Mouse (Mus musculus) myocyte (in vitro differentiated cells): ENCODE data around the gene Nsun5.

Experiments
- CEBPB ChIP-seq: IDR thresholded peaks from 2 replicates; pipeline ENCODE4 v1.6.1; 2011; ENCODE audit warnings: mild to moderate bottlenecking, moderate library complexity; ENCODE audit not compliant: poor library complexity, insufficient read depth, severe bottlenecking
- MAX ChIP-seq: IDR thresholded peaks from one replicate; pipeline ENCODE4 v1.6.1; 2011; ENCODE audit warnings: low read depth, mild to moderate bottlenecking, control low read depth
- MYOG ChIP-seq, 3 experiments: IDR thresholded peaks; one replicate each; pipeline ENCODE4 v1.6.1; 2011; ENCODE audit warnings: control low read depth in 2 of 3, low read depth in 2 of 3, mild to moderate bottlenecking in 2 of 3; ENCODE audit not compliant: insufficient read length in 2 of 3, control insufficient read depth in 1 of 3, insufficient read depth in 1 of 3
- POLR2A ChIP-seq: IDR thresholded peaks from one replicate; pipeline ENCODE4 v1.6.1; 2011; ENCODE audit warnings: low read depth, mild to moderate bottlenecking, control low read depth, moderate library complexity; ENCODE audit not compliant: insufficient read length
- POLR2AphosphoS2 ChIP-seq: IDR thresholded peaks from one replicate; pipeline ENCODE4 v1.6.1; 2011; ENCODE audit warnings: low read depth, control low read depth; ENCODE audit not compliant: insufficient read length
- USF1 ChIP-seq: IDR thresholded peaks from one replicate; pipeline ENCODE4 v1.6.1; 2011; ENCODE audit warnings: low read depth, mild to moderate bottlenecking, control low read depth, moderate library complexity

GRCm38 (mm10) chr5:135345989-135346388 is 23.8 kb upstream of the Nsun5 start:
- TF ChIP-seq POLR2A (no peak), MAX (no peak), USF1 (no peak), CEBPB (no peak), POLR2AphosphoS2 (no peak), MYOG (IDR thresholded peaks at IDR 0.05; ENCODE audit: control insufficient read depth in 1 of 3, insufficient read depth in 1 of 3, insufficient read length in 2 of 3, low read depth in 2 of 3) (no peak)
